22 mouse cellular contexts compared by ENCODE assay signal in the genomic region with DNA sequence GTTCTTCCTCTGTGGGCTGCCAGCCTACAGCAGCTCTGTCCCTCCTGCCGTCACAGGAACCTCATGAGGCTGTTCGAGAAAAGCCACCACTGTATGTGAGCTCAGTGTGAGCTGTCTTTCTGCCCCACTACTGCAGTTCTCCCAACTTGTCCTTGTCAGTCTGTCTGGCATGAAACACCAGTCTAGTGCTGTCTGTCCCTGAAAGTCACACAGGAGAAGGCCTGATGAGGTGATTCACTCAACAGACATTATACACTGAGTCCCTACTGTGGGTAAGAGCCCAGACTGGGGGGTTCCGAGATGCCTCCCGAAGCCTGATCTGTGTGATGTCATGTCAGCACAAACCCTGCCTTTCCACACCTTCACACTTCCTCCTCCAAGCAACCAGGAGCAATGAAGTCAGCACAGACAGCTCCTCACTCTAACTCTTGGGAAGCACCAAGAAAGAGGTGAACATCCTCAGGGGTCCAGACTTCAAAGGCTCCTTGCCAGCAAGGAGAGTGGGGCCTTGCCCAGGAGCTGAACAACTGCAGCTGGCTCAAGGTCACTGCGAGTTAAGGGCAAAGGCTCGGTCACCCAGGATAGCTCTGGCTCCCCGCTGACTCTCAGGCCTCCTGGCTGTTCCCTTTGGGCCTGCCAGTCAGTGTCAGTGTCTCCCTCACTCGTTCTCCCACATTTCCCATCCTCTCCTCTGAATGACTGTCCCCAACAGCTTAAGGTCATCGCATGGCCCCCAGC. TPM values are rescaled to one million over a fixed set of nuclear protein-coding genes. Genes with fewer than 3 reads are reported as not detected.
DNase-seq lines count a peak whose midpoint lies in the region; ATAC-seq and TF ChIP-seq lines count a peak whose summit lies in the region.
"Had no signal": no experiment of that assay in that cellular context is flagged by ENCODE, and none has a peak within 500 bp of the region (broad histone marks: within the 10 kb centered on the region; RNA-seq: fewer than 3 reads in every experiment).

No protein-coding gene starts in this region.

- no peak for TF ChIP-seq CTCF in cerebellum, adult 2 months (IDR thresholded peaks at IDR 0.05; ENCODE audit: borderline replicate concordance, insufficient read depth, low read depth, low read length)

- no peak for DNase-seq in cerebellum, adult 2 months
- no peak for DNase-seq in cerebellum, postnatal 4 days (ENCODE audit: low spot score in 2 of 2)
- DNase-seq in kidney, adult 18-20 months = no peak
- DNase-seq in adrenal gland, postnatal 25 days = peak; percentile 16
- DNase-seq in heart, postnatal 10 days = peak; percentile 36 to 40
- DNase-seq in neural tube, embryonic 10.5 days (ENCODE audit: extremely low spot score, low spot score) = no peak
- DNase-seq: cerebellum, postnatal 14 days; kidney, postnatal 14 days; left cerebral cortex, postnatal 4 days; lung, postnatal 14 days; right cerebral cortex, postnatal 14 days; thymus, postnatal 36 days had no signal

- intact Hi-C loops in heart, postnatal 10 days (cut with DNase I) = no loop called here

- peak overlapping the region; percentile 81 for H3K27ac ChIP-seq in cerebellum, adult 2 months (ENCODE audit: insufficient read depth, low read length)
- H3K27ac ChIP-seq in kidney, embryonic 14.5 days (ENCODE audit: low read depth, low read length) = no peak overlapping the region
- H3K27ac ChIP-seq: forebrain, embryonic 12.5 days; hindbrain, embryonic 15.5 days; liver, embryonic 15.5 days had no signal

- no peaks in the 10 kb centered on the region for H3K9me3 ChIP-seq in kidney, embryonic 14.5 days (ENCODE audit: control insufficient read depth, low read length)
- H3K9me3 ChIP-seq: embryonic facial prominence, embryonic 12.5 days; forebrain, embryonic 12.5 days; hindbrain, embryonic 15.5 days; liver, embryonic 15.5 days had no signal

- TF ChIP-seq POLR2A in cerebellum, adult 2 months (IDR thresholded peaks at IDR 0.05; ENCODE audit: borderline replicate concordance, insufficient read depth, low read length) = no peak

- H3K36me3 ChIP-seq in kidney, embryonic 14.5 days (ENCODE audit: control insufficient read depth, insufficient read depth, low read length) = no peaks in the 10 kb centered on the region
- H3K36me3 ChIP-seq: embryonic facial prominence, embryonic 12.5 days; forebrain, embryonic 12.5 days; liver, embryonic 15.5 days had no signal

- WGBS in cerebellum, adult 2 months = 31% methylated on average over 9 of the region's 9 CpGs
- 66% methylated on average over 9 of the region's 9 CpGs for WGBS in kidney, embryonic 14.5 days

- no peak overlapping the region for H3K4me2 ChIP-seq in kidney, embryonic 14.5 days (replicated peaks; ENCODE audit: low read depth, low read length)
- H3K4me2 ChIP-seq: embryonic facial prominence, embryonic 12.5 days; forebrain, embryonic 12.5 days; hindbrain, embryonic 15.5 days; liver, embryonic 15.5 days; midbrain, embryonic 11.5 days had no signal

- no peak for ATAC-seq in kidney, embryonic 14.5 days (ENCODE audit: low FRiP score, low TSS enrichment)
- ATAC-seq in CD4-positive, CD25-positive, alpha-beta regulatory T cell, adult 4 months = no peak
- ATAC-seq: intestine, postnatal 0 days; Patski had no signal

- H3K4me3 ChIP-seq in cerebellum, adult 2 months (replicated peaks; ENCODE audit: insufficient read depth, low read depth, low read length) = no peak overlapping the region
- H3K4me3 ChIP-seq in kidney, embryonic 14.5 days (ENCODE audit: low read length) = no peak overlapping the region
- H3K4me3 ChIP-seq: embryonic facial prominence, embryonic 12.5 days; forebrain, embryonic 12.5 days; hindbrain, embryonic 15.5 days; liver, embryonic 15.5 days; myocyte had no signal

- no peaks in the 10 kb centered on the region for H3K27me3 ChIP-seq in cerebellum, adult 2 months (ENCODE audit: control insufficient read depth, insufficient read depth, low read length)
- H3K27me3 ChIP-seq in kidney, embryonic 14.5 days (ENCODE audit: control insufficient read depth, insufficient read depth, low read length) = no peaks in the 10 kb centered on the region
- H3K27me3 ChIP-seq: embryonic facial prominence, embryonic 12.5 days; forebrain, embryonic 12.5 days; hindbrain, embryonic 15.5 days; liver, embryonic 15.5 days; Patski had no signal

- H3K9ac ChIP-seq in kidney, embryonic 14.5 days (ENCODE audit: low read depth, low read length) = peak overlapping the region; percentile 23; the same call in 1 of the 2 replicates
- H3K9ac ChIP-seq: embryonic facial prominence, embryonic 12.5 days; forebrain, embryonic 12.5 days; hindbrain, embryonic 15.5 days; liver, embryonic 15.5 days had no signal

- peaks cover 57% of the 10 kb centered on the region for H3K4me1 ChIP-seq in cerebellum, adult 2 months (ENCODE audit: control insufficient read depth, insufficient read depth, low read length)
- peaks cover 3% of the 10 kb centered on the region; the same call in 1 of the 2 replicates for H3K4me1 ChIP-seq in kidney, embryonic 14.5 days (ENCODE audit: control insufficient read depth, insufficient read depth, low read length)

RNA-seq across cellular contexts. Expression of a gene that starts 8.7 kb away (rescaled TPM):
- polyA plus RNA-seq in cerebellum, adult 2 months (2012; rRNA removed) = 889 and 932 TPM in 2 replicates
- polyA plus RNA-seq in kidney, embryonic 14.5 days (2014; fragmentation: Nextera tagmentation; extraction: Ambion mirVana) = 11.2 and 16.2 TPM in 2 replicates
- 15.6 and 22.2 TPM in 2 replicates for total RNA-seq in adrenal gland, postnatal 25 days (2021)
- total RNA-seq in heart, postnatal 10 days (2021) = 10 to 100 TPM; 25.4 to 25.7 TPM
- 1 to 10 TPM; 4.2 to 4.7 TPM for polyA plus RNA-seq in CD4-positive, CD25-positive, alpha-beta regulatory T cell, adult 4 months (2017; shearing (Covaris generic))

RNA-seq across cellular contexts. Expression of a gene that starts 37.6 kb away (rescaled TPM):
- 23.9 and 24.5 TPM in 2 replicates for polyA plus RNA-seq in cerebellum, adult 2 months (2012; rRNA removed)
- 18.2 and 19.9 TPM in 2 replicates for polyA plus RNA-seq in kidney, embryonic 14.5 days (2014; fragmentation: Nextera tagmentation; extraction: Ambion mirVana)
- total RNA-seq in adrenal gland, postnatal 25 days (2021) = 14.0 and 15.2 TPM in 2 replicates
- total RNA-seq in heart, postnatal 10 days (2021) = 10 to 100 TPM; 40.4 to 46.2 TPM
- 1 to 10 TPM in 1 of 2 experiments, under 1 TPM in 1; 0.97 to 1.0 TPM for polyA plus RNA-seq in CD4-positive, CD25-positive, alpha-beta regulatory T cell, adult 4 months (2017; shearing (Covaris generic))

RNA-seq across cellular contexts. Expression of a gene that starts 54.1 kb away (rescaled TPM):
- polyA plus RNA-seq in cerebellum, adult 2 months (2012; rRNA removed) = 0.70 and 1.7 TPM in 2 replicates
- 0.11 and 0.39 TPM in 2 replicates for polyA plus RNA-seq in kidney, embryonic 14.5 days (2014; fragmentation: Nextera tagmentation; extraction: Ambion mirVana)
- total RNA-seq in adrenal gland, postnatal 25 days (2021) = not detected in 2 replicates
- total RNA-seq in heart, postnatal 10 days (2021) = under 1 TPM in 1 of 2 experiments, not detected in 1; 0.14 TPM
- 1 to 10 TPM; 1.5 to 2.4 TPM for polyA plus RNA-seq in CD4-positive, CD25-positive, alpha-beta regulatory T cell, adult 4 months (2017; shearing (Covaris generic))
- polyA plus RNA-seq: liver, embryonic 15.5 days had no signal

Comparison
In these comparisons a context has a peak if more than half of its experiments do, and no peak if none do; other contexts are left out.
1. DNase-seq: peak in adrenal gland, postnatal 25 days (single experiment) and heart, postnatal 10 days (2 of 2); none in cerebellum, adult 2 months (0 of 2), cerebellum, postnatal 4 days (0 of 2), kidney, adult 18-20 months (single experiment) and neural tube, embryonic 10.5 days (single experiment).
2. RNA of a gene that starts 8.7 kb away (polyA plus RNA-seq): 889 to 932 TPM in cerebellum, adult 2 months; 11.2 to 16.2 TPM in kidney, embryonic 14.5 days and 4.2 to 4.7 TPM in CD4-positive, CD25-positive, alpha-beta regulatory T cell, adult 4 months; every median in the first group is over 10 times any median in the second.